Mouse (Mus musculus) layer of hippocampus, adult 8-10 months (tissue): ENCODE results near the gene Tamm41. TPM values are rescaled to one million over a fixed set of nuclear protein-coding genes. Genes with fewer than 3 reads are reported as not detected.

Experiments
- DNase-seq, 2 experiments: peaks; one replicate each; pipeline ENCODE4 v3.0.0; 2022; ENCODE audit warnings: low spot score in 2 of 2
- total RNA-seq, 4 experiments: library from RNA; stranded (reverse); gene quantifications; 2 replicates each; pipeline ENCODE4 v1.2.4; 2022

Gene Tamm41
- total RNA-seq, 4 experiments from 2014 or later: 16.0 to 22.9 (median 22.3) TPM

DNA sequence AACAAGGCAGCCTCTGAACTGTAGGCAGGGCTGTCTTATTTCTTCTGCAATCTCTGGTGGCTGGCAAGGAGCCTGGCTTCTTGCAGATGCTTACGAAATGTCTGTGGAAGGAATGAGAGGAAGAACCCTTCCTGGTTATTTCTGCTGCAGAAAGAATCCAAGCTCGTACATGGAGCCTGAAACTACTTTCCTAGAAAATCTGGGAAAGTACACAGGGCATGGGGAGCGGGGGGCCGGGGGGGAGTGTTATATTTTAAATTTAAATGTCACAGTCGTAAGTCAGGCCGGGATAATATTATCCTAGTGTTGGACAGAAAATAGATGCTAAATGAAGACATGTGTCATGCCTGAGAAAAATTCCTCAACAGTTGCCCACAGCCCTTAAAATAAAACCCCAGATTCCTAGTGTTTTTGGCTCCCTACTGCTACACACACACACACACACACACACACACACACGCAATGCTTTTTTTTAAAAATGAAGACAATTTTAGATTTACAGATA lies 60.7 kb downstream of the Tamm41 start:
- DNase-seq: peak; percentile 52 to 68

DNA sequence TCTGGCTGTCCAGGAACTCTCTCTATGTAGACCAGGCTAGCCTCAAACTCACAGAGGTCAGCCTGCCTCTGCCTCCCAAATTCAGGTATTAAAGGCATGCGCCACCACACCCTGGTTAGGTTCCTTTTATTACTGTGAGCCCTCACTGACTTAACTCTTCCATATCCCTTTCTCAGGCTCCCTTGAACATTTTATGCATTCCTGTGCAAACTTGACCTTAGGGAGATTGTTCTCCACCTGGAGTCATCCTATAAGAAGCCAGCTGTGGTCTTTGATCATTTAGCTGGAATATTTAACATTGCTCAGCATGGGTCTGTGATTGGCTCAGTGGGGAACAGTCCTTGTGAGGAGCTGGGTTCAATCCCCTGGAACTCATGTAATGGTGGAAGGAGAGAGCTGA lies 63.3 kb downstream of the Tamm41 start:
- no peak for DNase-seq

DNA sequence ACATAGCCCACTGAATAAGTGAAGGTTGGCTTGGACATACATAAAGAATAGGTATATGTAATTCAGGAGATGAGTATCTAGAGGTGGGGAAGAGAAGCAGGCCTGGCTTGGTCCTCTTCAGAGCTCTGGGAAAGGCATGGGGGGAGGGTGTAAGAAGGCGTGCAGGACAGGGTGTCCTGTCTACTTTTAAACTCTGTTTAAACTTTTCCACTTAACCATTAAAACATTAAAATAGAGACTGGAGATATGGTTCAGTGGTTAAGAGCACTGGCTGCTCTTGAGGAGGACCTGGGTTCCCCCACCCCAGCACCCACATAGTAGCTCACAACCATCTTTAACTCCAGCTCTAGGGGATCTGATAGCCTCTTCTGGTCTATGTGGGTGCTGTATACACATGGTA lies 64.7 kb downstream of the Tamm41 start:
- no peak for DNase-seq

DNA sequence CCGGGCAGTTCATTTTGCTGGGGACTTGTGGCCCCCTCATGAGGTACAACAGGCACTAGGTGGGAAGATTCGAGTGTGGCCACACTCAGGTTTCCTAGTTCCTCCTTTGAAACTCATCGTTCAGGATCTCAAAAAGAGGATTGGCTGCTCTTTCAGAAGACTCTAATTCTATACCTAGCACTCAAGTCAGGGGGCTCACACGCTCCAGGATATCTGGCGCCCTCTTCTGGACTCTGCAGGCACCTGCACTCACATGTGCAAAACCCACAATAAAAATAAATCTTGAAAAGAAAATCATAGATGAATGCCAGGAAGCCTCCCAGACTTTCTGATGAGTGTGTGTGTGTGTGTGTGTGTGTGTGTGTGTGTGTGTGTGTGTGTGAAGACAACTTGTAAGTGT lies 66.8 kb downstream of the Tamm41 start:
- DNase-seq: no peak

DNA sequence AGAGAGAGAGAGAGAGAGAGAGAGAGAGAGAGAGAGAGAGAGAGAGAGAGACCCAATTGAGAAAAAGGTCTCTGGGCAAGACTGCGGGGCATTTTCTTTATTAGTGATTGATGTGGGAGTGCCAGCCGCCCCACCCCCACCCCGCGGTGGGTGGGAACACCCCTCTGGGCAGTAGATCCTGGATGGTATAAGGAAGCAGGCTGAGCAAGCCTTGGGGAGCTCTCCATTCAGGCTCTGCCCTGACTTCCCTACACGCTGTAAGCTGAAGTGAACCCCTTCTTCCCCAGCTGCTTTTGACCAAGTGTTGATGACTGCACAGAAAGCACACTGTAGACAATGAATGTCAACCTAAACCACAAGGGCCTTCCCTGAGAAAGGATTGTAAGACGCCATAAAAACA lies 67.3 kb downstream of the Tamm41 start:
- DNase-seq: no peak

DNA sequence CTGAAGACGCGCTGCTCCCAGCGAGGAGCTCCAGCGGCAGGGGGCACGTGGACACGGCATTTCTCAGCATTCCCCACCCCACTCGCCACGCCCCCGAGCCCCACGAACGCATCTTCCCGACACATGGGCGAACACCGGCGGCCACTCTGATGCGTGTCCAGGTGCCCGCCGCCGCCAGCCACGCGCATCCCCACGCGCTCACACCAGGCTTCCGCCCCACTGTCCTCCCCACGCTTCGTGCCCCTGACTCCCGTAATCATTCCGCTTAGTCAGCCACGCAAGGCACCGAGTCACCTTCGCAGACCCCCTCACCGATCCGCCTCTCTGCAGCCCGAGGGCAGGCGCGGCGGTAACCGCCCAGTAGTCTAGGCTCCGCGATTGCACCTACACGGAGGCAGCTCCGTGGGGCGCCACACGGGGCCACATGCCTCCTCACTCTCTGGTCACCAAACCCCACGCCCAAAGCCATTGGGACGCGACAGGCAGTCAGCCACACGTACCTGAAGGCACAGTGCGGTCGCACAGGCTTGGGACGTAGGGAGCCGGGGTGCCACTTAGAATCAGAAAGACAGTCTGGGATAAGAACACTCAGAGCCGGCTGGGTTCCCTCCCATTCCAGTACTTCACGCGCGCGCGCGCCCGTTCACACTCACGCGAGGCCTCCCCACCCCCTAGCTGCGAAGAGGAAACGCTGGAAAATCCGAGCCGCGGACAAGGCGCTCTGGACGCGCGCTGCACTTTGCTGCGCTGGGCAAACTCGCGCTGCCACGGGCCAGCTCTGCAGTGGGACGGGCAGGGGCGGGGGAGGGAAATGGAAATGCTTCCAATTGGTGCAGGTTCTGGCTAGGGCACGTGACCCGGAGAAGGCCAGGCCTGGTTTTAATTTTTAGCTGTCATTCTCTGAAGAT lies 68.2 kb downstream of the Tamm41 start, which contains the start of gene Vgll4:
Gene Vgll4, minus strand, starts transcription at position 782 of the 908 bp plus-strand sequence.
- peak; percentile 56 to 57 for DNase-seq

DNA sequence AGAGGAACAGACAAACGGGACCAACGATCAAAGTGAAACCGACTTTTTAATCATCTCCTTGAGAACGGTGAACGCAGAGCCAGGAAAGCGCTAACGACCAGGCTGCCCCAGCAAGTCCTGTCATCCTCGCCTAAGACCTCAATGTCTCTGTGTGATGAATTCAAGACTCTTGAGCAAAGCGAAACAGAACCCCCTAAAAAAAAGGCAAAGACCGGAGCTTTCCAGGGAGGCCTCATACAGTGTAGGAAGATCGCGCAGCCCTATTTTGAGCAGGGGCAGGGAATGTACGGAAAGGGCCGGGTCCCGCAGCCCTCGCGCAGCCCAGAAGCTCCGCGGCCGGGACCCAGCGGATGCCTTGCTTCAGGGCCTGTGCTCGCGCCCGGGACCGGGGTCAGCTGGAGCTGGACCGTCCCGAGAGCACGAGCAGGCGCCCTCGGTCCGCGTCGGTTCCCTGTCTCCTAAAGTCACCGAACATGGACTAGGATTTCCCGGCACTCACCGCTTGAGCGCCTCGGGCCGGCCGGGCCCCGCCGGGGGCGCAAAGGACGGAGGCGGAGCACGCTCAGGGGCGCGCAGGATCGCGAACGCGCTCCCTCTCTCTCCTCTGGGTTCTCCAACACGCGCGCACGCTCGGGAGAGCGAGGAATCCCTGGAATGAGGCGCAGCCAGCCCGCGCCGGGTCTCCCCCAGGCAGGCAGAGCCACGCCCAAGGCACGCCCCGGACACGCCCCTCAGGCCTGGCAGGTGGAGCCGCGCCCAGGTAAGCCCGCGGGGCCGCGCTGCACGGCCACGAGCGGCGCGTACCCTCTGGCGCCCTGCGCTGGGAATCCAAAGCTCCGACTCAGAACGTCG lies 69.1 kb downstream of the Tamm41 start:
- DNase-seq: peak; percentile 84

DNA sequence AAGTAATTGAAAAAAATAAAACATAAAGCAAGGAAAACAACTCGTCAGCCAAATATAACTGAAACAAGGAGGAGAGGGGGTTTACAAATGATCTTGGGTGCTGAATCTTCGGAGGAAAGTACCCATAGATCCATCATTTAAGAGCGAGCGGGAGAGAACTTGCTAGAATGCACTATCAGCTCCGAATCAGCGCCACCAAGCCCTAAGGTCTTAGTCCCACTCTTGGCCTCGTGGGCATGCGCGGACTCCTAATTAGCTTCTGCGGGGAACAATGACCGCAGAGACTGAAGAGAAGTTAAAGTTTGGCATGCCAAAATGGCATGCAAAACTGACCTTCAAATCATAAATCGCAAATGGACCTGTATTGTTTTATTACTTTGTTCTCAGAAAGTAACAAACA lies 70.1 kb downstream of the Tamm41 start:
- no peak for DNase-seq

DNA sequence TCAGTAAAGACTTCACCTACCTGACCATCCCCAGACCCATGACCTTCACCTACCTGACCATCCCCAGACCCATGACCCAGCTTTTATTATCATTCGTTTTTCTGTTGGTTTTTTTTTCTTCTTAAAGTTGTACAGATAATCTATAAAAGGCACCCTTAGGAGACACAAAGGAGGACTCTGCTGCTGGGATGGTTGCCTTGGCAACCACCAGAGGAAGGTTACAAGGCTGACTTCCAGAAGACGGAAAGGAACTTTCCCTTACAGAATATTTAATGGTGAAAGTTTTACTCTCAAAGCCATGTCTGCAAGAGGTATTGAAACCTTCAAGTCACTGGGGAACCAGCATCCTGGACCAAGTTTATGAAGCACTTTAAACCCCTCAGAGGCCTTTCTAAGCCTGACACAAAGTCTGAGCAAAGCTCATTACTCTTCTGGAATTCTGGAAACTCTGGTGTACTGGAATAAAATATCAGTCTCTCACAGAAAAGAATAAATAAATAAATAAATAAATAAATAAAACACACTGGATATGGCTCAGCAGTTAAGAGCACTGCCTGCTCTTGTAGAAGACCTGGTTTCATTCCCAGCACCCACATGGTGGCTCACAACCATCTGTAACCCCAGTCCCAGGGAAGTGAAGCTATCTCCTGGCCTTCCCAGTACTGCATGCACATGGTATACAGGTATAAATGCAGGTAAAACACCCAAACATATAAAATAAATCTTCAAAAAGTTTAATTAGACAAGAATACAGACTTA lies 71.1 kb downstream of the Tamm41 start:
- no peak for DNase-seq

DNA sequence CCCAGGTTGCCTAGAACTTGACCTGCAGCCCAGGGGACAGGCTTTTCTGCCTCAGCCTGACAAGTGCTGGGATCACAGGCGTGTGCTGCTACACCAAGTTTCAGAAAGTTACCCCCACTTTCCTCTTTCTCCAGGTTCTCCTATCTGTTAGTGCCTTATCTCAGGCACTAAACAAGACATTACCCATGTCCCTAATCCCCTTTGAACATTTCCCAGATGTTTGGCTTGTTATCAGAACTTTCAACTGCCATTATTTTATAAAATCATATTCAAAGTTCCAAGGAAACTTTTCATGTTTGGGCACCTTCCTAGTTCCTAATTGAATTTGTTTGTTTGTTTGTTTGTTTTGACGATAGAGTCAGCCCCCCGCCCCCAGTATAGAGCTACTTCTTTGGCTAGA lies 71.9 kb downstream of the Tamm41 start:
- no peak for DNase-seq

DNA sequence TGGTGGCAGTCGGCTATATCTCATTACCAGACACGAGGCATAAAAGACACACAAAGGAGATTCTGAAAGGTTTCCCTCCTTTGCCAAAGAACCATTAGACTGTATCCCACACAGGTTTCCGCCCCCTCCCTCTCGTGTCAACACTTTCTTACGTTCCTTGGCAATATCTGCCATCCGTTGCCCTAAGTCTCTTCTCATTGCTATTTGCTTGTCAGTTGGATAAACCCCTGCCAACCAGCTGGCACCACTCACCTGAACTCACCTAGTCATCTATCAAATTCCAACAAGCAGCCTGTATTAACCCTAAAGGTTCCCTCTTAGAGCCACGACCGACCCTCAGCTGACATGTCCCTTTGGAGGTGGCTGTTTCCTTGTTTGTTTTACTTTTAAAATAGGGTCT lies 72.3 kb downstream of the Tamm41 start:
- no peak for DNase-seq

DNA sequence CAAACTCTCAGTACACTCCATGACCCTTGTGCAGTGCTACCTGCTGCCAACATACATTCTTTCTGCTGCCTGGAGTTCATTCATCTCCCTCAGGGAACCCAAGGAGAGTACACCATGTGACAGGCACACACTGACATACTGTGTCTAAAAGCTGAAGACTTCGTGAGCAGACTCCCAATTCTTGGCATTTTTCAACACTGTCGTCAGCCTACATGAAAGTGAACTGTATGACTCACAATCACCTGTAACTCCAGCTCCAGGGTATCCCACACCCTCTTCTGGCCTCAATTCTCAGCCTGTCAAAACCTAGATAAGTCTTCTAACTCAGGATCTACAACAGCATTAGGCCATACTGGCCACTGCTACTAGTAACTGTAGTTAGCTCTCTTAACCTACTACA lies 73.4 kb downstream of the Tamm41 start:
- no peak for DNase-seq

DNA sequence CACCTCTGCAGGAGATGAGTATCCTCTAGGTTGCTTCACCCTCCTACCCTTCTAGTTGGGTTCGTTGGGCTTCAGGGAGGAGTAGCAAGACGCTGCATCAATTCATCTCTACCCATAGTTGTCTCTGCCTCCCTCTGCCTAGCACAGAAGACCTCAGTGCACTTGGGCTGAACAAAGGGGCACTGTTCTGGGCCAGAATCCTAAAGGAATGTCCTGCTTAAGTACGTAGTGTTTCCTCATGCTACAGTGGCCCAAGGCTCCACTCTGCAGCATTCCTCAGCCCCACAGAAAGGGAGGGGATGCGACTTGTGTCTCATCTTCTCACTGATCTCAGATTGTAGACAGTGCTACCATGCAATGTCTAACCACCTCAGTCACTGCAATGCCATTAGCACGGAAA lies 74.0 kb downstream of the Tamm41 start:
- no peak for DNase-seq

DNA sequence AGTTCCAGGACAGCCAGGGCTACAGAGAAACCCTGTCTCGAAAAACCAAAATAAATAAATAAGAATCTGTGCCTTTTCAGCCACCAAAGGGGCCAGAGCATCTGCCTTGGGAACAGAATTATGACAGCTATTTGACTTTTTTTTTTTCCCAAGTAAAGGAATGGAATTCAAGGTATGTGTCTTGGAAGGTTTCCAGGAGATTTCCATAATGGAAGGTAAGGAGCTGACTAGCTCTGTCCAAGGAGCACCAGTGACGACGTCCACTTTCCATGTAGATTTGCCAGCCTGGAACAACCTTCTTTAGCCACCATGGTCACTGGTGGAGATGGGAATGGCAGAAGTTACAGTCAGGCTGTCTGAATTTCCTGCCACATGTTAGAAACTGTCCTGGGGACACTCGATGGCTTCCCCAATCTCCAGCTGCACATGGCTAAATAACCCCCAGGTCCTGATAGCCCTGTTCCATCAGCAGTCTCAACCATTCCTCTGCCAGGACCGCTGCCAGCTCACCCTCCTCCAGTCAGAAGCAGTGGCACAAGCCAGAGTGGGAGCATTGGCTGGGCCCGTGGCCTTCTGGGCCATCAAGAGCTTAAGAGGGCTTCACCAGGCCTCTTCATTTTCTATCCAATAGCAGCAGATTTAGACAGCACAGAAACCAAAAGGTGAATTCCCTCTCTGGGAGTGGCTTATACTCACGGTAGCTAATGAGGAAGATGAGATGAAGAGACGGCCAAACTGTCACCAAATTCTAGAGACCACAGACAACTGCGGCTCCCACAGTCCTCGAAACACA lies 76.2 kb downstream of the Tamm41 start:
- DNase-seq: no peak

DNA sequence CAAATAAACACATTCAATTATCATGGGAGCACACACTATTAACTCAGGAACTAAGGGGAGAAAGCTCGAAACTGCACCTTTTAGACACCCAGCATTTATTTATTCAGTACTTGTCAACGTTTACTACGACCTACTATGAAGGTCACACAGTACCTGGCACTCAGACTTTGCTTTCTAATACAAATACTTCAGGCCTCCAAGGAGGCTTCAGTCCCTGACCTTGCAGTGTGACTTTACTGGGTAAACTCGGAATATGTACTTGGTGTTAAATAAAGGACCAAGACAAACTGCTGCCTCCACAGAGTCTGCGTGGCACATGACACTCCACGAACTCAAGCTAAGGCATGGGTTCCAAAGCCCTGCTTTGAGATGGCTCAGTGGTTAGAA lies 78.7 kb downstream of the Tamm41 start:
- DNase-seq: no peak

DNA sequence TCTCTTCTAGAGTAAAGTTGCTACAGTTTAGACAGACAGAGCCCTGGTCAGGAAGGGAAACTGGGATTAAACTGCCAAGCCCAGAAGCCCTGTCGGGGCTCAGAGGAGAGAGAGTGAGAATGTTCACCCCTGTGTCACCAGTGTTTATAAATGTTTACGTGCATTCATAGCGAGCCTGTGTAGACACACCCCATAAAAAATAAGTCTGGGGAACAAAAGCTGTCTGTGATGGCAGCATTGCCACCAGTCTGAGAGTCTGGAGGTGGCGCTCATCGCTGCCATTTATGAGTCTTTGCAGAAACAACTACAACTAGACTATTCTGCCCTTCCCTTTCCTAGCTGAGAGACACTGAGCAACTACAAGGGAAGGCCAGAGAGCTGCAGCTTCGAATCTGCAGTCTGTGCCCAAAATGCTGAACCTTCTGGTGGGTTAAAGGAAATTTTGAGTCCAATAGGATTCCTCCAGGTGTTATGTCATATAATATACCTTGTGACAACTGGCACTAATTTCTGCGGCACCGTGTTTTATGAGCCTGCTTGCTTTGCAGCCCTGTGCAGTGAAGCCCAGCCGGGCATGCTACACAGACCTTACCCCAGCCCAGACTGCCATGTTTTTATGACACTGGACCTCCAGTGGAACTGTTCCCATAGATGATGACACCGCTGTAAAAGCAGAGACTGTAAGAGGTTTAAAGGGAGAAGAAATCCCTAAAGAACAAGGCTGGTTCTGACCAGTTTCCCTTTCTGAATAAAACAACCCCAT lies 79.2 kb downstream of the Tamm41 start:
- no peak for DNase-seq

DNA sequence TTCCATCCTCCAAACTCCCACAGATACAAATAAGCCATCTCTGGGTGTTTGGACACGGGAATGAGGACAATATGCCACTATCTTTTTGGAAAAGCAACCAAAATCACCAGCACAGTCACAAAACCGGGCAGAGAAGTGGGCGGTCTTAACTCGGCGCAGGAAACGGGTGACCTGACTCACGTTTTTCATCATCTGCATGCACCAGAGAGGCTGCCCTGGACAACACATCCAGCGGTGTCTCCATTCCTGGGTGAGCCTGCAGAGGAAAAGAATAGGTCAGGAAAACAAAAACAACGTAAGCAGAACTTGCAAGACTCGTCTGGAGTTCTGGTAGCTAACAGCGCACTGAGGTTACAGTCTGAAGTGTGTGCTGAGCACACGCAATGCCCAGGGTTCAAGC lies 79.9 kb downstream of the Tamm41 start:
- no peak for DNase-seq

DNA sequence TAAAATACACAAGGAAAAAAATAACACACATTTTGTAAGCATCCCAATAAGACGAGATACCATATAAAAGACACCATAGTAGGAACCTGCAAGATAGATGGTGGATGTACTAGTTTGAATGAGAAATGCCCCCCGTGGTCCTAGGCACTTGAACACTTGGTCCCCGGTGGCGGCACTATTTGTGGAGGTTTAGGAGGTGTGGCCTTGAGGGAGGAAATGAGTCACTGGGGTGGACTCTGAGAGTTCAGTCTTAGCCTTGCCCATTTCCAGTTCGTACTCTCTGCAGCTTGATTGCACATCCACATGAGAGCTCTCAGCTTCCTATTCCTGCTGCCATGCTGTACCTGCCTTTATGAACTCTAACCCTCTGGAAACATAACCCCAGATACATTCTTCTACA lies 83.2 kb downstream of the Tamm41 start:
- no peak for DNase-seq
